Mouse (Mus musculus) regulatory T cell (primary cell): Measurements from ENCODE around the gene Hist1h2ae.
"Not testable (repeated sequence)": the region's sequence is repeated elsewhere in the genome, so short reads cannot be mapped to it uniquely, and the experiment has no call there.

Experiments
- in situ Hi-C: fragments of 300-600 bp; cut with MboI, MseI; formaldehyde crosslinking; loops from one replicate; pipeline ENCODE4 v1.15.1; 2025; ENCODE audit warnings: high pct_unique_total_duplicates

Gene Hist1h2ae

GRCm38 (mm10) chr13:23570261-23571021 is 579 bp downstream of the Hist1h2ae start:
- in situ Hi-C loops = loop anchor here (5.0 to 25.0 kb wide), 4 partner anchors 112 to 1848 kb away; partner anchors contain the start of genes Hist1h2ac, Hist1h2ao, Hist1h2bc and Hist1h2bm

GRCm38 (mm10) chr13:23564482-23564881 is 6.5 kb downstream of the Hist1h2ae start:
- in situ Hi-C loops = loop anchor here (25.0 kb wide), 2 partner anchors 1048 to 1752 kb away; partner anchors contain the start of genes Hist1h2ao, Hist1h2bq and Hist1h4m

GRCm38 (mm10) chr13:23562699-23563462 is 8.1 kb downstream of the Hist1h2ae start:
- in situ Hi-C loops = loop anchor here (25.0 kb wide), 2 partner anchors 1049 to 1751 kb away; partner anchors contain the start of genes Hist1h2ao, Hist1h2bq and Hist1h4m

GRCm38 (mm10) chr13:23561883-23562659 is 8.9 kb downstream of the Hist1h2ae start, which contains the start of gene Hist1h3e:
Gene Hist1h3e (minus strand): TSS chr13:23562369.
- in situ Hi-C loops = loop anchor here (25.0 kb wide), 2 partner anchors 1050 to 1750 kb away; partner anchors contain the start of genes Hist1h2ao, Hist1h2bq and Hist1h4m

DNA sequence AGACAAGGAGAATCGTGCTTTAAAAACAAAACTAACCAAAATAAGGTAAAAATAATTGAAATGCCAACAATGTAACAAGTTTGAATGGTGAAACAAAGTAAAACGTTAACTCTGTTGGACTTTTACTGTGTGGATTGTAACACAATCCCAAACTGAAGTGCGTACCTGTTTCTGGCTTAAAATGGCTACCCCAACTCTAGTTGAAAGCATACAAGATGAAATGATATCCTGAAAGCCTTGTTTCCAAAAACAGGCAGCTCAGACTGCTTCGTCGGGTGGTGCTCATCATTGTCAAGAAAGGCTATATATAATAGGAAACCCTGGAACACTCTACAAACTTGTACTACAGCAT is 9.5 kb downstream of the Hist1h2ae start:
- in situ Hi-C loops = loop anchor here (25.0 kb wide), 2 partner anchors 1051 to 1749 kb away; partner anchors contain the start of genes Hist1h2ao, Hist1h2bq and Hist1h4m

DNA sequence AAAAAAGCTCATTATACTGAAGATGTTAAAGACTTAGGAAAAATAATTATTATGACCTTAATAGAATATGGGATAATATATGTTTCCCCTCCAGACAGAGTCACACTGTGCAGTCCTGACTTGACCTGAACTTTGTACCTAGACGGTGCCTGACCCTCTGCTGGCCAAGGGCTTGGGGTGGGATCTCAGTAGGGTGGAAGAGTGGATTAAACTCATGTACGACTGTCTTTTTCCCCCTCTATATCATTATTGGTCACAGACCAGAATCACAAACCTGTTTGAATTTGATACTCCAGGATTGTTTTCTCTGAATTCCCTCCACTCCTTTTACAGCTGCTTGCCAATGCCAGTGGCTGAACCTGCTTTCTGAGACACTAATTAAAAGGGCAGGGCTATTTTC is 10.3 kb downstream of the Hist1h2ae start:
- in situ Hi-C loops = loop anchor here (25.0 kb wide), 2 partner anchors 1052 to 1748 kb away; partner anchors contain the start of genes Hist1h2ao, Hist1h2bq and Hist1h4m

DNA sequence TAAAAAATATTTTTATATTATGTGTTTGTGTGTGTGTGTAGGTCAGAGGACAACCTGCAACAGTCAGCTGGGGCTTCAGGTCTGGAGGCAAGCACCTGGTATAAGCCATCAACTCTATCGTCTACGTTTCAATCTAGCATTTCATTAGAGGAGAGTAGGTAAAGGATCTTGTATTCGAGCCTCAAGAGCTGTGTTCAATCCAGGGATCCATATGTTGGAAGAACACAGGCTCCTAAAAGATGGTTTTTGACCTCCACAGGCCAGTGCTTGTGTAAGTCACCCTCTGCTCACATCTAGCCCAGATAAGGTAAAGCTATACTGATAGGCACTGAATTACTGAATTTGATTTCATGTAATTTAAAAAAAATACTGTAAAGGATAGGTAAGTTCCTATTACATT is 14.1 kb downstream of the Hist1h2ae start:
- in situ Hi-C loops = loop anchor here (25.0 kb wide), 2 partner anchors 1055 to 1745 kb away; partner anchors contain the start of genes Hist1h2ao, Hist1h2bq and Hist1h4m

- in situ Hi-C loops = loop anchor here (25.0 kb wide), 2 partner anchors 1056 to 1744 kb away; partner anchors contain the start of genes Hist1h2ao, Hist1h2bq and Hist1h4m
Measured at GRCm38 (mm10) chr13:23555839-23556416, 15.1 kb downstream of the Hist1h2ae start.

DNA sequence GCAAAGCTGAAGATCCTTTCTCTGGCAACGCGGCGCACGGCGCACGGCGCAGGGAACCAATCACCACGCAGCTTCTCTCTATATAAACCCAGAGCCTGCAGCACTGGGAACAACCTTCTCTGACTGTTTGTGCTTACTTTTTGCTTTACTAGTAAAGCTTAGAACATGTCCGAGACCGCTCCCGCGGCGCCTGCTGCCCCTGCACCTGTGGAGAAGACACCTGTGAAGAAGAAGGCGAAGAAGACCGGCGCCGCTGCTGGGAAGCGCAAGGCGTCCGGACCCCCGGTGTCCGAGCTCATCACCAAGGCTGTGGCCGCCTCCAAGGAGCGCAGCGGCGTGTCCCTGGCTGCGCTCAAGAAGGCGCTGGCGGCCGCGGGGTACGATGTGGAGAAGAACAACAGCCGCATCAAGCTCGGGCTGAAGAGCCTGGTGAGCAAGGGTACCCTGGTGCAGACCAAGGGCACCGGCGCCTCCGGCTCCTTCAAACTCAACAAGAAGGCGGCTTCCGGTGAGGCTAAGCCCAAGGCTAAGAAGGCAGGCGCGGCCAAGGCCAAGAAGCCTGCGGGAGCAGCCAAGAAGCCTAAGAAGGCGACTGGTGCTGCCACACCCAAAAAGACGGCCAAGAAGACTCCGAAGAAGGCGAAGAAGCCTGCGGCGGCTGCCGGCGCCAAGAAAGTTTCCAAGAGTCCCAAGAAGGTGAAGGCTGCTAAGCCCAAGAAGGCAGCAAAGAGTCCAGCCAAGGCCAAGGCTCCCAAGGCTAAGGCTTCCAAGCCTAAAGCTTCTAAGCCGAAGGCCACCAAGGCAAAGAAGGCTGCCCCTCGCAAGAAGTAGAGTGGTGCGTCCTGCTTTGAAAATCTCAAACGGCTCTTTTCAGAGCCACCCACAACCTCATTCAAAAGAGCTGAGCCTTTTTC is 15.8 kb downstream of the Hist1h2ae start:
- in situ Hi-C loops = loop anchor here (25.0 kb wide), 2 partner anchors 1057 to 1743 kb away; partner anchors contain the start of genes Hist1h2ao, Hist1h2bq and Hist1h4m

DNA sequence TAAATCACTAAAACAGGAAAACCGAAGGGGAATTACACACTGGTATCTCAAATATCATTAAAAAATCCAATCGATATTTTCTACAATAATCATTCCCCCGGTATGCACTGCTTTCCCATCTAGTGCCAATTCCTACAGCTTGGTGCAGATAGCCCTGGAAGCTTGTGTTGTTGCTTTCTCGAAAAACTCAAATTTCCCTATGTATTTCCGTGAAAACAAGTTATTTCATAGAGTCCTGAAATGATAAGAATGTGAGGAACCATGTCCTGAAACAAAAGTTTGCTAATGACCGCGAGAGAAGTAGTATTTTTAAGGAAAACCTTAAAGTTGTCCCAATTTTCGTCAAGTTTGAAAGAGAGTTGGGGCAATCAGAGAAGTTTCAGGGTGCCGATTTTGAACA is 16.6 kb downstream of the Hist1h2ae start:
- in situ Hi-C loops = loop anchor here (25.0 kb wide), 2 partner anchors 1058 to 1742 kb away; partner anchors contain the start of genes Hist1h2ao, Hist1h2bq and Hist1h4m

GRCm38 (mm10) chr13:23552962-23553361 is 18.1 kb downstream of the Hist1h2ae start, which contains the start of gene Hist1h1d:
Gene Hist1h1d (plus strand): TSS chr13:23553262.
- in situ Hi-C loops = loop anchor here (25.0 kb wide), 2 partner anchors 1059 to 1741 kb away; partner anchors contain the start of genes Hist1h2ao, Hist1h2bq and Hist1h4m

DNA sequence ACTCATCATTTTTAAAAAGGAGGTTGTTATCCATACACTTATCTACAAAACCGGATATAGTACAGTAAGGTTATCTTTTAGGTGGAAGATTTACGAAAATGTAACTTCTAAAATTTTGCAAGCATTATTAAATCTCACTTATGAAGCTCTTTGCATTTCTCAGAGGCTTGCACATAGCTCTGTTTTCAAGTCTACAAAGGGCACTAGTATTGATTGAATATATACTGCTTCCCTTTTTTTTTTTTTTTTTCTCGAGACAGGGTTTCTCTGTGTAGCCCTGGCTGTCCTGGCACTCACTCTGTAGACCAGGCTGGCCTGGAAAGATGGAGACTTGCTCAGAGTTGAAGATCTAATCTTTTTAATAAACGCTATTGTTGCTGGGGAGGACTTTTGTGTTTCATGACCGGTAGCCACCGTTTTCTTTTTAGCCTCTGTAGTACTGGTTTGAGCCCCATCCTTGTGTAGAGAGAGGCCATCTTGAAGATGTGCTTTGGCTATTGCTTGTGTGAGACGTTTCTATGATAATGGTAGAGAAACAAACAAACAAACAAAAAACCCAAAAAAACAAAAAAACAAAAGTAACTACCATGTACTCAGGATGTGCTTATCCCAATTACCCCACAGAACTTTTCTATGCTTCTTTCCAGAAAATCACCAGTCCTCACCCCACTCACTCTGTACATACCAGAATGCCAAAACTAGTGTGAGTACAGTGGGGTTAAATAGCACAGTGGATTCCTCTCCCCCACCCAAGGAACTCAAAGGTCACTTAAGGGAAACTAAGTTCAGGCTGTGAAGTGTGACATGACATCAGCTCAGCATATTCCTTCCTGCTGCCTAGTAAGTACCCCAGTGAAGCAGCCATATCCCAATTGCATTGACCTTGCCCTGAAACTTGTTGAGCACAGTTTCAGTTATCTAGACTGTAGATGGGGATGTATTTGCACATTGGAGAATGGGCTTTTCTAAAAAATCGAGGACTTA is 18.8 kb downstream of the Hist1h2ae start:
- in situ Hi-C loops = loop anchor here (25.0 kb wide), 2 partner anchors 1060 to 1740 kb away; partner anchors contain the start of genes Hist1h2ao, Hist1h2bq and Hist1h4m

DNA sequence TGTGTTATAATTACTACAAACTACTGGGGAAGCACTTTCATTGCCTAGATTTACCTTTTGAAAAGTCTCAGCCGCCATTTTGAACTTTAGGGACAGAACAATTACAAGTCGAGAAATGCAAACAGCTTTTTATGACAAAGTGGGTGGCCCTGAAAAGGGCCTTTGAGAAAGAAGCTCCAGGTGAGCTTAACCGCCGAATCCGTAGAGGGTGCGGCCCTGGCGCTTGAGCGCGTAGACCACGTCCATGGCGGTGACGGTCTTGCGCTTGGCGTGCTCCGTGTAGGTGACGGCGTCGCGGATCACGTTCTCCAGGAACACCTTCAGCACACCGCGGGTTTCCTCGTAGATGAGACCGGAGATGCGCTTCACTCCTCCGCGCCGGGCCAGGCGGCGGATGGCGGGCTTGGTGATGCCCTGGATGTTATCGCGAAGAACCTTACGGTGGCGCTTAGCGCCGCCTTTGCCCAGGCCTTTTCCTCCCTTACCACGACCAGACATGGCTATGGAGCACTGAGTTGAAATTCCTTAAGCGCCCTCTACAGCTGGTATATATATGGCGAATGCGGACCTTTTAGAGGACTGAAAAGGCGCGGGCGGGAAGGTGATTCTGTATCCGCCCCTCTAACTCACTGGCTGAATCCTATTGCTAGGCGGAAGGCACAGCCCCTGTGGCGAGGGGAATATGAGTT is 19.7 kb downstream of the Hist1h2ae start, which contains the start of gene Hist1h4f:
TSS of gene Hist1h4f (minus strand) at position 503 of the 689 bp plus-strand sequence.
- in situ Hi-C loops = loop anchor here (25.0 kb wide), 2 partner anchors 1061 to 1739 kb away; partner anchors contain the start of genes Hist1h2ao, Hist1h2bq and Hist1h4m

GRCm38 (mm10) chr13:23550761-23551145 is 20.3 kb downstream of the Hist1h2ae start:
- in situ Hi-C loops = loop anchor here (25.0 kb wide), 2 partner anchors 1062 to 1738 kb away; partner anchors contain the start of genes Hist1h2ao, Hist1h2bq and Hist1h4m

DNA sequence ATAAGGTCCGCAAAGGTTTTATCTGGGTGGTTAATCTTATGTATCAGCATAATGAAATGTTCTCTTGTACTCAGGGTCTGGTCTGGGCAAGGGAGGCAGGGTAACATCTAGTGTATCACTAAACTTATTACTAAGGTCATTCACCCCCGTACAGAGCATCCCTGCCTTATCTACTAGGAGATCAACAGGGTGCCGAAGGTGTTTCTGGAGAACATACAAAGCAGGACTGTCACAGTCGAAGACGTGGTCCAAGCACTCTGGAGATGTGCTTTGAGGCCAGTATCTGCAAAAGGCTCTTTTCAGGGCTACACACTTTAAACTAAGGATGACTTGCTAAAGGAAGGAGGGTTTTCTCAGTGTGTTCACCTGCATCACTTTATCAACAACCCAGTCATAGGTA is 24.3 kb downstream of the Hist1h2ae start:
- in situ Hi-C loops = no loop called here

GRCm38 (mm10) chr13:23544787-23545120 is 26.3 kb downstream of the Hist1h2ae start:
- in situ Hi-C loops = not testable (repeated sequence)
